Mouse (Mus musculus) cerebellum, postnatal 36 days (tissue): ENCODE data around the gene Hnf1b.
A peak's percentile ranks its signal among the peaks of the same experiment; 100 is the strongest.

Source experiments
- DNase-seq, 2 experiments: peaks; one replicate each; pipeline ENCODE4 v3.0.0; 2021 to 2022; ENCODE audit warnings: mixed read lengths in 2 of 2

Hnf1b gene

GRCm38 (mm10) chr11:83849529-83850335, at the start of gene Hnf1b:
Gene Hnf1b (plus strand): TSS chr11:83850063.
- DNase-seq, result peak in 1 of 2 experiments; percentile 6

GRCm38 (mm10) chr11:83802166-83802565, 47.7 kb upstream of the Hnf1b start:
- DNase-seq, result peak in 1 of 2 experiments; percentile 9

GRCm38 (mm10) chr11:83802581-83802980, 47.3 kb upstream of the Hnf1b start:
- DNase-seq, result no peak

GRCm38 (mm10) chr11:83810441-83810840, 39.4 kb upstream of the Hnf1b start:
- DNase-seq, result no peak

GRCm38 (mm10) chr11:83815191-83815590, 34.7 kb upstream of the Hnf1b start:
- DNase-seq, result no peak

GRCm38 (mm10) chr11:83815628-83816027, 34.2 kb upstream of the Hnf1b start:
- peak; percentile 52 to 59 for DNase-seq

GRCm38 (mm10) chr11:83817048-83817447, 32.8 kb upstream of the Hnf1b start:
- no peak for DNase-seq

GRCm38 (mm10) chr11:83817994-83818393, 31.9 kb upstream of the Hnf1b start:
- DNase-seq, result no peak

GRCm38 (mm10) chr11:83818591-83819127, 31.2 kb upstream of the Hnf1b start:
- DNase-seq, result no peak

GRCm38 (mm10) chr11:83819806-83820483, 29.9 kb upstream of the Hnf1b start:
- no peak for DNase-seq

- no peak for DNase-seq
Measured at GRCm38 (mm10) chr11:83826142-83826541, 23.7 kb upstream of the Hnf1b start.

- no peak for DNase-seq
Measured at GRCm38 (mm10) chr11:83828553-83829142, 21.2 kb upstream of the Hnf1b start.

- peak in 1 of 2 experiments; percentile 14 for DNase-seq
Measured at GRCm38 (mm10) chr11:83832389-83832788, 17.5 kb upstream of the Hnf1b start.

GRCm38 (mm10) chr11:83833517-83833916, 16.3 kb upstream of the Hnf1b start:
- no peak for DNase-seq

- no peak for DNase-seq
Measured at GRCm38 (mm10) chr11:83833959-83834496, 15.8 kb upstream of the Hnf1b start.

- DNase-seq, result no peak
Measured at GRCm38 (mm10) chr11:83839451-83839850, 10.4 kb upstream of the Hnf1b start.

- DNase-seq, result no peak
Measured at GRCm38 (mm10) chr11:83843534-83843933, 6.3 kb upstream of the Hnf1b start.

- DNase-seq, result no peak
Measured at GRCm38 (mm10) chr11:83850586-83851272, 866 bp downstream of the Hnf1b start.

GRCm38 (mm10) chr11:83851273-83852015, 1.6 kb downstream of the Hnf1b start:
- DNase-seq, result peak in 1 of 2 experiments; percentile 2

GRCm38 (mm10) chr11:83852016-83852355, 2.1 kb downstream of the Hnf1b start:
- DNase-seq, result peak in 1 of 2 experiments; percentile 4

- peak in 1 of 2 experiments; percentile 11 for DNase-seq
Measured at GRCm38 (mm10) chr11:83852501-83853211, 2.8 kb downstream of the Hnf1b start.
